Mouse (Mus musculus): ENCODE results near the gene Scn3b.

GRCm38 (mm10) chr9:40293740-40294139 is 24.7 kb downstream of the Scn3b start:
- TF ChIP-seq POLR2A (IDR thresholded peaks at IDR 0.05; ENCODE audit: insufficient read depth, low read length) (no peak), CTCF (IDR thresholded peaks at IDR 0.05; ENCODE audit: low read depth, low read length) (no peak)
